Mouse (Mus musculus): ENCODE measurements around the gene Gm13693.
"Not testable (repeated sequence)": the region's sequence is repeated elsewhere in the genome, so short reads cannot be mapped to it uniquely, and the experiment has no call there.

DNA sequence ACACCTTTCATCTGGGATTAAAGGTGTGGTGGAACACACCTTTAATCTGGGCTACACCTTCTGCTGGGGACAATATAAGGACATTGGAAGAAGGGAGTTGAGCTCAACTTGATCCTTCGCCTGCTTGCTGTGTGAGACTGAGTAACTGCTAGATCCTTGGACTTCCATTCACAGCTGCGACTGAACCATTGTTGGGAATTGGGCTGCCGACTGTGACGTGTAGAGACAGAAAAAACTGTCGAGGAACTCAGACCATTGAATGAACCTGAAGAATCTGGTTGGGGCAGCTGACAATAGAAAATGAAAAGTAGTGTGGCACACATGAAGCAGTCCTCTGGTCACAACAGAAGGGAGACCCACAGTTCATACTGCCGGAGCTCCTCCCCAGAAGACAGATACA is 11.5 kb downstream of the Gm13693 start, which contains the start of gene Gm13696:
- TF ChIP-seq CTCF (IDR thresholded peaks at IDR 0.05; ENCODE audit: insufficient read depth, low read length); POLR2A (IDR thresholded peaks at IDR 0.05; ENCODE audit: borderline replicate concordance, extremely low read depth, low read depth, low read length): not testable (repeated sequence)
